Mouse (Mus musculus) hindbrain, embryonic 11.5 days (tissue): ENCODE results near the gene Vezt. TPM values are rescaled to one million over a fixed set of nuclear protein-coding genes. Genes with fewer than 3 reads are reported as not detected.

Experiments used
- ATAC-seq: fragments of 200-750 bp; cut with Nextera tagmentation; 2 replicates; pipeline ENCODE4 v1.8.0; 2017; ENCODE audit warnings: mild to moderate bottlenecking, moderate TSS enrichment, moderate library complexity; ENCODE audit not compliant: low FRiP score
- DNase-seq: peaks from one replicate; pipeline ENCODE4 v3.0.0-alpha.2; 2015; ENCODE audit warnings: low spot score
- H3K27ac ChIP-seq: fragments of 300-500 bp; sonication (generic); 2 replicates; pipeline ENCODE4 v1.5.1; 2014; ENCODE audit warnings: mild to moderate bottlenecking, low read depth, low read length
- H3K27me3 ChIP-seq: fragments of 300-500 bp; sonication (generic); 2 replicates; pipeline ENCODE4 v1.6.1; 2014; ENCODE audit warnings: mild to moderate bottlenecking, low read length, moderate library complexity, mixed read lengths; ENCODE audit not compliant: control insufficient read depth, insufficient read depth
- H3K36me3 ChIP-seq: fragments of 300-500 bp; sonication (generic); 2 replicates; pipeline ENCODE4 v1.6.1; 2014; ENCODE audit warnings: mild to moderate bottlenecking, low read length, moderate library complexity, mixed read lengths; ENCODE audit not compliant: control insufficient read depth, insufficient read depth
- H3K4me1 ChIP-seq: fragments of 300-500 bp; sonication (generic); replicated peaks from 2 replicates; pipeline ENCODE4 v1.6.1; 2014; ENCODE audit warnings: low read length, mixed read lengths; ENCODE audit not compliant: control insufficient read depth, insufficient read depth
- H3K4me2 ChIP-seq: fragments of 300-500 bp; sonication (generic); replicated peaks from 2 replicates; pipeline ENCODE4 v1.6.1; 2014; ENCODE audit warnings: mild to moderate bottlenecking, low read depth, low read length
- H3K4me3 ChIP-seq: fragments of 300-500 bp; sonication (generic); 2 replicates; pipeline ENCODE4 v1.5.1; 2014; ENCODE audit warnings: low read depth, low read length
- H3K9ac ChIP-seq: fragments of 300-500 bp; sonication (generic); 2 replicates; pipeline ENCODE4 v1.6.1; 2014; ENCODE audit warnings: low read depth, low read length
- H3K9me3 ChIP-seq: fragments of 300-500 bp; sonication (generic); 2 replicates; pipeline ENCODE4 v1.6.1; 2016; ENCODE audit warnings: low read length; ENCODE audit not compliant: control insufficient read depth
- WGBS: fragments of 180-500 bp; shearing (Covaris S2); extraction: QIAGEN DNeasy Blood & Tissue Kit; methylation state at CpG from one replicate; pipeline ENCODE4 v1.1.7; 2014; 5-methylcytosine and 5-hydroxymethylcytosine counted together
- polyA plus RNA-seq: library from polyadenylated mRNA; unstranded; fragments of >200 nt; fragmentation: Nextera tagmentation; extraction: Ambion mirVana; gene quantifications from 2 replicates; pipeline ENCODE4 v1.2.1, GENCODE M21; 2014

Vezt gene
- polyA plus RNA-seq, 1 experiment from 2014 or later, result 45.0 TPM

GRCm38 (mm10) chr10:93909015-93909414 is 126.6 kb downstream of the Vezt start:
- 100% methylated on average over 1 of the region's 1 CpGs for WGBS
- no peaks in the 10 kb centered on the region for H3K9me3 ChIP-seq
- no peak overlapping the region for H3K4me3 ChIP-seq
- H3K4me1 ChIP-seq, result no peaks in the 10 kb centered on the region
- no peak overlapping the region for H3K4me2 ChIP-seq
- no peak overlapping the region for H3K27ac ChIP-seq
- DNase-seq (no peak), ATAC-seq (no peak)
- no peaks in the 10 kb centered on the region for H3K36me3 ChIP-seq
- H3K27me3 ChIP-seq, result no peaks in the 10 kb centered on the region
- H3K9ac ChIP-seq, result no peak overlapping the region

GRCm38 (mm10) chr10:93908540-93908939 is 127.1 kb downstream of the Vezt start:
- Histone ChIP-seq H3K27me3 (no peaks in the 10 kb centered on the region), H3K4me3 (no peak overlapping the region), H3K4me2 (no peak overlapping the region), H3K27ac (no peak overlapping the region), H3K9me3 (no peaks in the 10 kb centered on the region), H3K4me1 (no peaks in the 10 kb centered on the region), H3K9ac (no peak overlapping the region), H3K36me3 (no peaks in the 10 kb centered on the region)
- 94% methylated on average over 7 of the region's 7 CpGs for WGBS
- DNase-seq (no peak), ATAC-seq (no peak)

- H3K36me3 ChIP-seq, result no peaks in the 10 kb centered on the region
- no peaks in the 10 kb centered on the region for H3K4me1 ChIP-seq
- no peak overlapping the region for H3K4me3 ChIP-seq
- no peaks in the 10 kb centered on the region for H3K27me3 ChIP-seq
- 66% methylated on average over 10 of the region's 10 CpGs for WGBS
- no peak overlapping the region for H3K4me2 ChIP-seq
- DNase-seq (no peak), ATAC-seq (no peak)
- no peak overlapping the region for H3K27ac ChIP-seq
- no peak overlapping the region for H3K9ac ChIP-seq
- H3K9me3 ChIP-seq, result no peaks in the 10 kb centered on the region
These were observed 128.2 kb downstream of the Vezt start for GRCm38 (mm10) chr10:93907376-93907775.

GRCm38 (mm10) chr10:93899907-93900306 is 135.7 kb downstream of the Vezt start:
- WGBS, result 90% methylated on average over 11 of the region's 11 CpGs
- Histone ChIP-seq H3K27me3 (no peaks in the 10 kb centered on the region), H3K4me2 (no peak overlapping the region), H3K4me3 (no peak overlapping the region), H3K27ac (no peak overlapping the region), H3K36me3 (no peaks in the 10 kb centered on the region), H3K9me3 (no peaks in the 10 kb centered on the region), H3K9ac (no peak overlapping the region), H3K4me1 (no peaks in the 10 kb centered on the region)
- no peak for ATAC-seq
- DNase-seq, result no peak

GRCm38 (mm10) chr10:93899303-93899702 is 136.3 kb downstream of the Vezt start:
- Histone ChIP-seq H3K27ac (no peak overlapping the region), H3K4me3 (no peak overlapping the region), H3K4me2 (no peak overlapping the region), H3K9ac (no peak overlapping the region), H3K27me3 (no peaks in the 10 kb centered on the region), H3K36me3 (no peaks in the 10 kb centered on the region), H3K9me3 (no peaks in the 10 kb centered on the region), H3K4me1 (no peaks in the 10 kb centered on the region)
- 55% methylated on average over 2 of the region's 2 CpGs for WGBS
- no peak for DNase-seq
- no peak for ATAC-seq

- 77% methylated on average over 7 of the region's 7 CpGs for WGBS
- no peaks in the 10 kb centered on the region for H3K27me3 ChIP-seq
These were observed 138.5 kb downstream of the Vezt start, which contains the start of gene Metap2 for GRCm38 (mm10) chr10:93897043-93897646. Gene Metap2 (minus strand): TSS chr10:93897093.

GRCm38 (mm10) chr10:93892551-93892950 is 143.1 kb downstream of the Vezt start:
- 88% methylated on average over 4 of the region's 4 CpGs for WGBS
- Histone ChIP-seq H3K27ac (no peak overlapping the region), H3K9ac (no peak overlapping the region), H3K27me3 (no peaks in the 10 kb centered on the region), H3K9me3 (no peaks in the 10 kb centered on the region), H3K4me1 (peaks cover 4% of the 10 kb centered on the region), H3K4me2 (no peak overlapping the region), H3K36me3 (no peaks in the 10 kb centered on the region), H3K4me3 (no peak overlapping the region)
- DNase-seq (no peak), ATAC-seq (no peak)

More at GRCm38 (mm10) chr10:93897043-93897646, 138.5 kb downstream of the Vezt start, which contains the start of gene Metap2:
- Histone ChIP-seq H3K4me3 (no peak within 1 kb of the TSS), H3K9ac (no peak within 1 kb of the TSS), H3K9me3 (no peaks in the 10 kb centered on the region), H3K4me2 (no peak within 1 kb of the TSS), H3K27ac (no peak within 1 kb of the TSS), H3K4me1 (no peaks in the 10 kb centered on the region), H3K36me3 (no peaks in the 10 kb centered on the region)
- no peak for DNase-seq
- no peak for ATAC-seq

- no peak overlapping the region for H3K4me3 ChIP-seq
- no peak overlapping the region for H3K9ac ChIP-seq
- DNase-seq, result no peak
- 0 out of 2 replicates have a peak, but pooled peaks cover 4% of the 10 kb centered on the region for H3K36me3 ChIP-seq
- 97% methylated on average over 1 of the region's 1 CpGs for WGBS
- H3K4me2 ChIP-seq, result no peak overlapping the region
- H3K27ac ChIP-seq, result no peak overlapping the region
- H3K9me3 ChIP-seq, result no peaks in the 10 kb centered on the region
- H3K27me3 ChIP-seq, result no peaks in the 10 kb centered on the region
- peaks cover 4% of the 10 kb centered on the region for H3K4me1 ChIP-seq
- no peak for ATAC-seq
These were observed 144.6 kb downstream of the Vezt start for GRCm38 (mm10) chr10:93891031-93891430.

- no peaks in the 10 kb centered on the region for H3K27me3 ChIP-seq
- no peak overlapping the region for H3K9ac ChIP-seq
- 0 out of 2 replicates have a peak, but pooled peaks cover 4% of the 10 kb centered on the region for H3K36me3 ChIP-seq
- no peak overlapping the region for H3K4me2 ChIP-seq
- H3K4me1 ChIP-seq, result peaks cover 4% of the 10 kb centered on the region
- 70% methylated on average over 4 of the region's 4 CpGs for WGBS
- DNase-seq (no peak), ATAC-seq (no peak)
- H3K4me3 ChIP-seq, result no peak overlapping the region
- H3K9me3 ChIP-seq, result no peaks in the 10 kb centered on the region
- no peak overlapping the region for H3K27ac ChIP-seq
These were observed 145.1 kb downstream of the Vezt start for GRCm38 (mm10) chr10:93890565-93890964.
